Mouse (Mus musculus): ENCODE measurements around the gene Mfap2.

- no peak for TF ChIP-seq CTCF (IDR thresholded peaks at IDR 0.05; ENCODE audit: low read depth, low read length)
- no peak for TF ChIP-seq POLR2A (IDR thresholded peaks at IDR 0.05; ENCODE audit: borderline replicate concordance, low read depth, low read length)
Observed at GRCm38 (mm10) chr4:140977886-140978692, 32.1 kb upstream of the Mfap2 start.
